Mouse (Mus musculus): ENCODE measurements around the gene Ror1. TPM values are rescaled to one million over a fixed set of nuclear protein-coding genes. Genes with fewer than 3 reads are reported as not detected.

Ror1 gene
- polyA plus RNA-seq, 1 experiment from 2014 or later, result 6.4 TPM

GRCm38 (mm10) chr4:100429371-100429900 lies 333.8 kb downstream of the Ror1 start:
- Histone ChIP-seq H3K27ac (ENCODE audit: low read length) (no peak overlapping the region), H3K4me3 (replicated peaks; ENCODE audit: low read length) (no peak overlapping the region), H3K9ac (ENCODE audit: low read length) (no peak overlapping the region), H3K4me1 (ENCODE audit: control insufficient read depth, insufficient read depth, low read length) (peaks cover 10% of the 10 kb centered on the region; the same call in 1 of the 2 replicates), H3K27me3 (ENCODE audit: control insufficient read depth, insufficient read depth, low read length) (no peaks in the 10 kb centered on the region), H3K9me3 (replicated peaks; ENCODE audit: control insufficient read depth, low read length) (no peaks in the 10 kb centered on the region), H3K4me2 (ENCODE audit: low read depth, low read length) (no peak overlapping the region), H3K36me3 (ENCODE audit: control insufficient read depth, insufficient read depth, low read length) (no peaks in the 10 kb centered on the region)
- 76% methylated on average over 2 of the region's 2 CpGs for WGBS
- no peak for ATAC-seq (ENCODE audit: insufficient read depth, low FRiP score)

- Histone ChIP-seq H3K27me3 (ENCODE audit: control insufficient read depth, insufficient read depth, low read length) (no peaks in the 10 kb centered on the region), H3K27ac (ENCODE audit: low read length) (peak overlapping the region; percentile 50), H3K36me3 (ENCODE audit: control insufficient read depth, insufficient read depth, low read length) (no peaks in the 10 kb centered on the region), H3K9me3 (replicated peaks; ENCODE audit: control insufficient read depth, low read length) (no peaks in the 10 kb centered on the region), H3K4me3 (replicated peaks; ENCODE audit: low read length) (no peak overlapping the region), H3K4me2 (ENCODE audit: low read depth, low read length) (no peak overlapping the region), H3K9ac (ENCODE audit: low read length) (no peak overlapping the region), H3K4me1 (ENCODE audit: control insufficient read depth, insufficient read depth, low read length) (0 out of 2 replicates have a peak, but pooled peaks cover 2% of the 10 kb centered on the region)
- 24% methylated on average over 8 of the region's 8 CpGs for WGBS
- peak; percentile 82 for ATAC-seq (ENCODE audit: insufficient read depth, low FRiP score)
Observed at GRCm38 (mm10) chr4:100435281-100436168, 339.9 kb downstream of the Ror1 start.

GRCm38 (mm10) chr4:100436169-100436547 lies 340.6 kb downstream of the Ror1 start:
- no peak overlapping the region for H3K9ac ChIP-seq (ENCODE audit: low read length)
- H3K4me3 ChIP-seq (replicated peaks; ENCODE audit: low read length), result no peak overlapping the region
- no peak overlapping the region for H3K4me2 ChIP-seq (ENCODE audit: low read depth, low read length)
- ATAC-seq (ENCODE audit: insufficient read depth, low FRiP score), result no peak
- WGBS, result 35% methylated on average over 4 of the region's 4 CpGs
- peaks cover 3% of the 10 kb centered on the region; the same call in 1 of the 2 replicates for H3K9me3 ChIP-seq (replicated peaks; ENCODE audit: control insufficient read depth, low read length)
- H3K36me3 ChIP-seq (ENCODE audit: control insufficient read depth, insufficient read depth, low read length), result peaks cover 5% of the 10 kb centered on the region; the same call in 1 of the 2 replicates
- H3K27me3 ChIP-seq (ENCODE audit: control insufficient read depth, insufficient read depth, low read length), result no peaks in the 10 kb centered on the region
- no peak overlapping the region for H3K27ac ChIP-seq (ENCODE audit: low read length)
- H3K4me1 ChIP-seq (ENCODE audit: control insufficient read depth, insufficient read depth, low read length), result 0 out of 2 replicates have a peak, but pooled peaks cover 2% of the 10 kb centered on the region

- Histone ChIP-seq H3K4me1 (ENCODE audit: control insufficient read depth, insufficient read depth, low read length) (no peaks in the 10 kb centered on the region), H3K4me3 (replicated peaks; ENCODE audit: low read length) (no peak overlapping the region), H3K27me3 (ENCODE audit: control insufficient read depth, insufficient read depth, low read length) (no peaks in the 10 kb centered on the region), H3K27ac (ENCODE audit: low read length) (no peak overlapping the region), H3K36me3 (ENCODE audit: control insufficient read depth, insufficient read depth, low read length) (0 out of 2 replicates have a peak, but pooled peaks cover under 1% of the 10 kb centered on the region), H3K9ac (ENCODE audit: low read length) (no peak overlapping the region), H3K9me3 (replicated peaks; ENCODE audit: control insufficient read depth, low read length) (no peaks in the 10 kb centered on the region; the same call in 1 of the 2 replicates), H3K4me2 (ENCODE audit: low read depth, low read length) (no peak overlapping the region)
- WGBS, result 47% methylated on average over 3 of the region's 3 CpGs
- no peak for ATAC-seq (ENCODE audit: insufficient read depth, low FRiP score)
Observed at GRCm38 (mm10) chr4:100446897-100447296, 351.3 kb downstream of the Ror1 start.

GRCm38 (mm10) chr4:100462493-100463120 lies 367.0 kb downstream of the Ror1 start:
- Histone ChIP-seq H3K4me3 (replicated peaks; ENCODE audit: low read length) (no peak overlapping the region), H3K9me3 (replicated peaks; ENCODE audit: control insufficient read depth, low read length) (no peaks in the 10 kb centered on the region), H3K9ac (ENCODE audit: low read length) (no peak overlapping the region), H3K36me3 (ENCODE audit: control insufficient read depth, insufficient read depth, low read length) (no peaks in the 10 kb centered on the region), H3K27me3 (ENCODE audit: control insufficient read depth, insufficient read depth, low read length) (no peaks in the 10 kb centered on the region), H3K27ac (ENCODE audit: low read length) (no peak overlapping the region), H3K4me2 (ENCODE audit: low read depth, low read length) (no peak overlapping the region), H3K4me1 (ENCODE audit: control insufficient read depth, insufficient read depth, low read length) (no peaks in the 10 kb centered on the region)
- no peak for ATAC-seq (ENCODE audit: insufficient read depth, low FRiP score)
- WGBS, result 40% methylated on average over 9 of the region's 9 CpGs

GRCm38 (mm10) chr4:100478592-100479321 lies 383.2 kb downstream of the Ror1 start, which contains the start of gene Ube2u:
Gene Ube2u, plus strand, starts transcription at chr4:100478849.
- H3K27ac ChIP-seq (ENCODE audit: low read length), result no peak within 1 kb of the TSS
- H3K36me3 ChIP-seq (ENCODE audit: control insufficient read depth, insufficient read depth, low read length), result no peaks in the 10 kb centered on the region

GRCm38 (mm10) chr4:100488447-100488846 lies 392.9 kb downstream of the Ror1 start:
- Histone ChIP-seq H3K4me2 (ENCODE audit: low read depth, low read length) (no peak overlapping the region), H3K36me3 (ENCODE audit: control insufficient read depth, insufficient read depth, low read length) (no peaks in the 10 kb centered on the region), H3K4me3 (replicated peaks; ENCODE audit: low read length) (no peak overlapping the region), H3K27me3 (ENCODE audit: control insufficient read depth, insufficient read depth, low read length) (no peaks in the 10 kb centered on the region), H3K9me3 (replicated peaks; ENCODE audit: control insufficient read depth, low read length) (no peaks in the 10 kb centered on the region), H3K9ac (ENCODE audit: low read length) (no peak overlapping the region), H3K4me1 (ENCODE audit: control insufficient read depth, insufficient read depth, low read length) (no peaks in the 10 kb centered on the region), H3K27ac (ENCODE audit: low read length) (no peak overlapping the region)
- WGBS, result 84% methylated on average over 3 of the region's 3 CpGs
- ATAC-seq (ENCODE audit: insufficient read depth, low FRiP score), result no peak

More at GRCm38 (mm10) chr4:100478592-100479321, 383.2 kb downstream of the Ror1 start, which contains the start of gene Ube2u:
- ATAC-seq (ENCODE audit: insufficient read depth, low FRiP score), result peak; percentile 73; the same call in 1 of the 2 replicates
- no peak within 1 kb of the TSS for H3K9ac ChIP-seq (ENCODE audit: low read length)
- WGBS, result 26% methylated on average over 15 of the region's 15 CpGs
- peak within 1 kb of the TSS; percentile 38 for H3K4me2 ChIP-seq (ENCODE audit: low read depth, low read length)
- no peaks in the 10 kb centered on the region for H3K9me3 ChIP-seq (replicated peaks; ENCODE audit: control insufficient read depth, low read length)
- no peaks in the 10 kb centered on the region for H3K27me3 ChIP-seq (ENCODE audit: control insufficient read depth, insufficient read depth, low read length)
- H3K4me3 ChIP-seq (replicated peaks; ENCODE audit: low read length), result peak within 1 kb of the TSS; percentile 21; the same call in 1 of the 2 replicates
- no peaks in the 10 kb centered on the region; the same call in 1 of the 2 replicates for H3K4me1 ChIP-seq (ENCODE audit: control insufficient read depth, insufficient read depth, low read length)

Measured in stomach, embryonic 16.5 days (tissue).